Mouse (Mus musculus) embryonic facial prominence, embryonic 13.5 days (tissue): ENCODE results near the gene Rps6ka2. TPM values are rescaled to one million over a fixed set of nuclear protein-coding genes. Genes with fewer than 3 reads are reported as not detected.
"Not testable (repeated sequence)": the region's sequence is repeated elsewhere in the genome, so short reads cannot be mapped to it uniquely, and the experiment has no call there.

Experiments used
- ATAC-seq: fragments of 200-750 bp; cut with Nextera tagmentation; 2 replicates; pipeline ENCODE4 v1.8.0; 2017; ENCODE audit warnings: low read depth; ENCODE audit not compliant: insufficient number of reproducible peaks, insufficient read depth, low FRiP score, low TSS enrichment
- H3K27ac ChIP-seq: fragments of 300-500 bp; sonication (generic); 2 replicates; pipeline ENCODE4 v1.5.1; 2015; ENCODE audit warnings: moderate library complexity, mild to moderate bottlenecking, inconsistent platforms
- H3K27me3 ChIP-seq: fragments of 300-500 bp; sonication (generic); 2 replicates; pipeline ENCODE4 v1.6.1; 2015; ENCODE audit warnings: mild to moderate bottlenecking, inconsistent platforms
- H3K36me3 ChIP-seq: fragments of 300-500 bp; sonication (generic); 2 replicates; pipeline ENCODE4 v1.6.1; 2015; ENCODE audit warnings: mild to moderate bottlenecking, inconsistent platforms
- H3K4me1 ChIP-seq: fragments of 300-500 bp; sonication (generic); 2 replicates; pipeline ENCODE4 v1.6.1; 2015; ENCODE audit warnings: inconsistent platforms
- H3K4me2 ChIP-seq: fragments of 300-500 bp; sonication (generic); 2 replicates; pipeline ENCODE4 v1.6.1; 2015; ENCODE audit warnings: moderate library complexity, mild to moderate bottlenecking, inconsistent platforms
- H3K4me3 ChIP-seq: fragments of 300-500 bp; sonication (generic); 2 replicates; pipeline ENCODE4 v1.5.1; 2015; ENCODE audit warnings: mild to moderate bottlenecking, inconsistent platforms
- H3K9ac ChIP-seq: fragments of 300-500 bp; sonication (generic); 2 replicates; pipeline ENCODE4 v1.6.1; 2015; ENCODE audit warnings: mild to moderate bottlenecking, inconsistent platforms
- H3K9me3 ChIP-seq: fragments of 300-500 bp; sonication (generic); 2 replicates; pipeline ENCODE4 v1.6.1; 2016; ENCODE audit warnings: inconsistent platforms
- WGBS: fragments of 180-500 bp; shearing (Covaris S2); methylation state at CpG from one replicate; pipeline ENCODE4 v1.1.7; 2015; ENCODE audit warnings: mixed read lengths; 5-methylcytosine and 5-hydroxymethylcytosine counted together
- polyA plus RNA-seq: library from polyadenylated mRNA; unstranded; fragments of >200 nt; fragmentation: Nextera tagmentation; extraction: Ambion mirVana; gene quantifications from 2 replicates; pipeline ENCODE4 v1.2.1, GENCODE M21; 2015

The Rps6ka2 gene
- polyA plus RNA-seq, 1 experiment from 2014 or later, result 12.1 TPM

DNA sequence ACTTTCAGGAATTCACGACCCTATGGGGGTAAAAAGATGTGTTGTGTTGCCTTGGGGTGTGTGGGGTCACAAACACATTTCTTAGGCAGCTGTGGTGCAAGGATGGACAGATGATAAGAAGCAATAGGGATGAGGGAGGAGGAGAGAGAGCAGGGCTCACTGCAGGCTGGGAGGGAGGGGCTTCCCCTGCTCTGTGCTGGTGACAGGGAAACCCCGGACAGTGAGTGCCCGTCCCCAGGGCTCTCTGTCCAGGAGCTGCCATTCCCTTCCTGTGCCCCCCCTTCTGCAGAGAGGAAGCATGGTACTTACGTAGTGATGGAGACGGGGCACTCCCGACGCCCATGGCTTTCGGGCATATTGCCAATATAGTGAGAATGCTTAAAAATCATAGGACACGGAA lies 167.5 kb downstream of the Rps6ka2 start:
- 68% methylated on average over 8 of the region's 9 CpGs for WGBS
- not testable (repeated sequence) for H3K4me1 ChIP-seq, H3K36me3 ChIP-seq, H3K27ac ChIP-seq, H3K4me2 ChIP-seq, H3K4me3 ChIP-seq, H3K9ac ChIP-seq, H3K9me3 ChIP-seq, ATAC-seq, H3K27me3 ChIP-seq

DNA sequence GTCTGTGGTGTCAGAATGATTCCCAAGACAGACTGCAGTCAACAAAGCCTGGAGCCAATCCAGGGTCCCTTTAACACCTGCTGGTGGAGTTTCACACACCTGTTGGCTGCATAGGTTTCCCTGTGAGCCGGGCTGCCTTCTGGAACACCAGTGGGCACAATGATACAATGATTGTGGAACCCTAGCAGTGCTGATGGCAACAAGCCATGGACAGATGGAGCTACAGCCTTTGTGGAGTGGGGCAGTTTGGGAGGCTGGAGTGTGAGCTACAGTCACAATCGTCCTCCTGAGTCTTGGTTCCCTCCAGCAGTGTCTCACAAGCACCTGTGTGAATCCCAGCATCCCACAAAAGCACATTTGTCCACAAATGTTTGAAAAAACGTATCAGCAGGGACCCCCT lies 178.8 kb downstream of the Rps6ka2 start:
- not testable (repeated sequence) for H3K9me3 ChIP-seq, ATAC-seq, H3K4me1 ChIP-seq, H3K27ac ChIP-seq, H3K4me2 ChIP-seq, H3K9ac ChIP-seq, H3K4me3 ChIP-seq, H3K36me3 ChIP-seq, H3K27me3 ChIP-seq
- WGBS, result 66% methylated on average over 2 of the region's 3 CpGs

DNA sequence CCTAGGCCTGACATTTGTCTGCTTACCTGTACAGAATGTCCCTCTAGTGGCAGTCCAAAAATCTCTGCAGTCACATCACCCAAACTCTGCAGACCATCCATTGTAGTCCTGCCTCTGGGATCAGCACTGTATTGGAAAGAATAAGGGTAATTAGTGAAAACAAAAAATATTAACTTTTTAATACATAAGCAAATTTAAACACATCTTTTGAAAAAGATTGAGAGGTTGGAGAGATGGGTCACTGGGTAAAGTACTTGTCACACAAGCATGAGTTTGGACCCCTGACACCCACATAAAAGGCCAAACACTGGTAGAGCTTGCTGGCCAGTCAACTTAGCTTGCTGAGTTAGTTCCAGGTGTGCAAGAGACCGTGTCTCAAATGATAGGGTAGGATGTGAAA lies 182.7 kb downstream of the Rps6ka2 start, which contains the start of gene Ttll2:
Ttll2 (minus strand) TSS at position 101 of the 400 bp plus-strand sequence.
- not testable (repeated sequence) for H3K4me3 ChIP-seq, ATAC-seq, H3K4me2 ChIP-seq, H3K4me1 ChIP-seq, H3K27me3 ChIP-seq, H3K9me3 ChIP-seq, H3K9ac ChIP-seq, H3K27ac ChIP-seq, H3K36me3 ChIP-seq
- WGBS, result 100% methylated on average over 1 of the region's 1 CpGs

Other genes starting within 250 kb of the Rps6ka2 start
- gene Rsph3b, start 221.4 kb upstream of the Rps6ka2 start, polyA plus RNA-seq, result 35.2 and 42.7 TPM in 2 replicates
- 49.7 and 50.8 TPM in 2 replicates for gene Tagap1, start 209.0 kb upstream of the Rps6ka2 start, polyA plus RNA-seq
- gene Rnaset2b, start 199.5 kb upstream of the Rps6ka2 start, polyA plus RNA-seq, result 179 and 187 TPM in 2 replicates
- 0.61 TPM in 1 of 2 replicates, not detected in the other for gene Gm49721, start 191.2 kb upstream of the Rps6ka2 start, polyA plus RNA-seq
- gene Gm1604a, start 144.5 kb upstream of the Rps6ka2 start, polyA plus RNA-seq, result not detected in 2 replicates
- not detected in 2 replicates for gene Tcp10a, start 154.5 kb downstream of the Rps6ka2 start, polyA plus RNA-seq
- not detected in 2 replicates for gene Ttll2, start 182.6 kb downstream of the Rps6ka2 start, polyA plus RNA-seq
- not detected in 2 replicates for gene Gm49630, start 201.9 kb downstream of the Rps6ka2 start, polyA plus RNA-seq
- not detected in 2 replicates for gene Unc93a2, start 215.3 kb downstream of the Rps6ka2 start, polyA plus RNA-seq